Mouse (Mus musculus) MN1 (cell line): ENCODE measurements around the gene Tmem267.
A peak's percentile ranks its signal among the peaks of the same experiment; 100 is the strongest.
"Not testable (repeated sequence)": the region's sequence is repeated elsewhere in the genome, so short reads cannot be mapped to it uniquely, and the experiment has no call there.

Experiments
- DNase-seq: peaks from one replicate; pipeline ENCODE4 v3.0.0-alpha.2; 2016; ENCODE audit warnings: low spot score

Tmem267 gene

GRCm38 (mm10) chr13:119619735-119620134 is 131.9 kb downstream of the Tmem267 start:
- DNase-seq, result no peak

GRCm38 (mm10) chr13:119623634-119624033 is 135.8 kb downstream of the Tmem267 start, which contains the start of gene Ccl28:
Ccl28 (plus strand) TSS chr13:119623819.
- no peak for DNase-seq

- DNase-seq, result not testable (repeated sequence)
Measured at GRCm38 (mm10) chr13:119625952-119626351, 138.1 kb downstream of the Tmem267 start.

GRCm38 (mm10) chr13:119631482-119632155 is 143.8 kb downstream of the Tmem267 start:
- peak; percentile 92 for DNase-seq

- no peak for DNase-seq
Measured at GRCm38 (mm10) chr13:119632156-119632548, 144.3 kb downstream of the Tmem267 start.

- DNase-seq, result no peak
Measured at GRCm38 (mm10) chr13:119635496-119635895, 147.7 kb downstream of the Tmem267 start.

GRCm38 (mm10) chr13:119637837-119638236 is 150.0 kb downstream of the Tmem267 start:
- DNase-seq, result no peak

GRCm38 (mm10) chr13:119638449-119638848 is 150.6 kb downstream of the Tmem267 start:
- DNase-seq, result no peak

- no peak for DNase-seq
Measured at GRCm38 (mm10) chr13:119639302-119639701, 151.5 kb downstream of the Tmem267 start.

GRCm38 (mm10) chr13:119640504-119640903 is 152.7 kb downstream of the Tmem267 start:
- DNase-seq, result peak; percentile 77

GRCm38 (mm10) chr13:119641145-119641544 is 153.3 kb downstream of the Tmem267 start:
- peak; percentile 18 for DNase-seq

- no peak for DNase-seq
Measured at GRCm38 (mm10) chr13:119644769-119645168, 156.9 kb downstream of the Tmem267 start.

- no peak for DNase-seq
Measured at GRCm38 (mm10) chr13:119646511-119646910, 158.7 kb downstream of the Tmem267 start.

- no peak for DNase-seq
Measured at GRCm38 (mm10) chr13:119648891-119649698, 161.3 kb downstream of the Tmem267 start.

GRCm38 (mm10) chr13:119649699-119650046 is 161.8 kb downstream of the Tmem267 start:
- DNase-seq, result no peak

GRCm38 (mm10) chr13:119654734-119655133 is 166.9 kb downstream of the Tmem267 start:
- DNase-seq, result no peak

GRCm38 (mm10) chr13:119656246-119656645 is 168.4 kb downstream of the Tmem267 start:
- no peak for DNase-seq

GRCm38 (mm10) chr13:119656846-119657416 is 169.1 kb downstream of the Tmem267 start:
- no peak for DNase-seq
